Mouse (Mus musculus) stomach, embryonic 16.5 days (tissue): ENCODE results near the gene Gmfb. TPM values are rescaled to one million over a fixed set of nuclear protein-coding genes. Genes with fewer than 3 reads are reported as not detected.

Experiments
- ATAC-seq: fragments of 200-750 bp; cut with Nextera tagmentation; 2 replicates; pipeline ENCODE4 v1.8.0; 2017; ENCODE audit warnings: moderate number of reproducible peaks, moderate TSS enrichment; ENCODE audit not compliant: insufficient read depth, low FRiP score
- H3K27ac ChIP-seq: fragments of 300-500 bp; sonication (generic); 2 replicates; pipeline ENCODE4 v1.5.1; 2014; ENCODE audit warnings: low read length
- H3K27me3 ChIP-seq: fragments of 300-500 bp; sonication (generic); 2 replicates; pipeline ENCODE4 v1.6.1; 2014; ENCODE audit warnings: low read length, control low read depth, mixed read lengths; ENCODE audit not compliant: control insufficient read depth, insufficient read depth
- H3K36me3 ChIP-seq: fragments of 300-500 bp; sonication (generic); 2 replicates; pipeline ENCODE4 v1.6.1; 2014; ENCODE audit warnings: low read length; ENCODE audit not compliant: control insufficient read depth, insufficient read depth
- H3K4me1 ChIP-seq: fragments of 300-500 bp; sonication (generic); 2 replicates; pipeline ENCODE4 v1.6.1; 2014; ENCODE audit warnings: low read length, control low read depth, mixed read lengths; ENCODE audit not compliant: control insufficient read depth, insufficient read depth
- H3K4me2 ChIP-seq: fragments of 300-500 bp; sonication (generic); 2 replicates; pipeline ENCODE4 v1.6.1; 2014; ENCODE audit warnings: low read depth, low read length, mixed read lengths
- H3K4me3 ChIP-seq: fragments of 300-500 bp; sonication (generic); replicated peaks from 2 replicates; pipeline ENCODE4 v1.5.1; 2014; ENCODE audit warnings: mild to moderate bottlenecking, low read length
- H3K9ac ChIP-seq: fragments of 300-500 bp; sonication (generic); 2 replicates; pipeline ENCODE4 v1.6.1; 2014; ENCODE audit warnings: low read length
- H3K9me3 ChIP-seq: fragments of 300-500 bp; sonication (generic); replicated peaks from 2 replicates; pipeline ENCODE4 v1.6.1; 2016; ENCODE audit warnings: low read length, control low read depth; ENCODE audit not compliant: control insufficient read depth
- WGBS: fragments of 180-500 bp; shearing (Covaris S2); extraction: QIAGEN DNeasy Blood & Tissue Kit; methylation state at CpG from one replicate; pipeline ENCODE4 v1.1.7; 2014; 5-methylcytosine and 5-hydroxymethylcytosine counted together
- polyA plus RNA-seq: library from polyadenylated mRNA; unstranded; fragments of >200 nt; fragmentation: Nextera tagmentation; extraction: Ambion mirVana; gene quantifications from 2 replicates; pipeline ENCODE4 v1.2.1, GENCODE M21; 2015

The Gmfb gene
- polyA plus RNA-seq, 1 experiment from 2014 or later, result 54.8 TPM

DNA sequence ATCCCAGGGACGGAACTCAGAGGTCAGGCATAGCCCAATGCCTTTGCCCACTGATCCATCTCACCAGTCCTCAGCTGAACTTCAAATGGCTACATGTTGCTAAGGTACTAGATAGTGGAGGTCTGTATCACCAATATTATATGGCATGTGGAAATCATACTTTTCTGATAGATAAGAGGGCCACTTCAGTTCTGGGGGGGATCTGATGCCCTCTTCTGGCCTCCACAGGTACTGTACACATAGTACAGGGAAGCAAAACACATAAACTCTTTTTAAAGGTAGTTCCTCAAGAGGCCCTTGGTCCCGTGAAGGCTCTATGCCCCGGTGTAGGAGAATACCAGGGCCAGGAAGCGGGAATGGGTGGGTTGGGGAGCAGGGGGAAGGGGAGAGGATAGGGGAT, 31.7 kb downstream of the Gmfb start:
- no peak overlapping the region for H3K27ac ChIP-seq
- peaks cover 8% of the 10 kb centered on the region for H3K4me1 ChIP-seq
- H3K36me3 ChIP-seq, result no peaks in the 10 kb centered on the region
- H3K27me3 ChIP-seq, result no peaks in the 10 kb centered on the region
- no peak overlapping the region for H3K9ac ChIP-seq
- 68% methylated on average over 4 of the region's 4 CpGs for WGBS
- no peak for ATAC-seq
- no peak overlapping the region for H3K4me2 ChIP-seq
- no peak overlapping the region for H3K4me3 ChIP-seq
- no peaks in the 10 kb centered on the region for H3K9me3 ChIP-seq

DNA sequence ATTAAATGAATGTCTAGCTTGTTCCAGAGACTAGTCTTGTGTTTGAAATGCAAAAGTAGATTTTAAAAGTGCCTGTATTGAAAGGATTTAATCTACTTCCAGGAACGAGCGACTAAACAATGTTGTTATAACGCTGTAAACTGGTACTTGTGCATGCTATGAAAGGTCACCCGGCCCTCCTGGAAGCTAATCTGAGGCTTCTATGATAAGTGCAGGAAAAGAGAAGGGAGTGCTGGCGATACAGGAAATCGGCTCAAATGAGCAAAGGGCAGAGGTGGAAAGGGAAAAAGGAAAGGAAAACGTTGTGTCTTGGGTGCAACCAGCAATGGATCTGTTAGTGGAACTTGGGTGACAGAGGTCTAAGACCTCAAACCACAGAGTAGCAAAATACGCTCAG, 33.5 kb downstream of the Gmfb start:
- no peaks in the 10 kb centered on the region for H3K27me3 ChIP-seq

DNA sequence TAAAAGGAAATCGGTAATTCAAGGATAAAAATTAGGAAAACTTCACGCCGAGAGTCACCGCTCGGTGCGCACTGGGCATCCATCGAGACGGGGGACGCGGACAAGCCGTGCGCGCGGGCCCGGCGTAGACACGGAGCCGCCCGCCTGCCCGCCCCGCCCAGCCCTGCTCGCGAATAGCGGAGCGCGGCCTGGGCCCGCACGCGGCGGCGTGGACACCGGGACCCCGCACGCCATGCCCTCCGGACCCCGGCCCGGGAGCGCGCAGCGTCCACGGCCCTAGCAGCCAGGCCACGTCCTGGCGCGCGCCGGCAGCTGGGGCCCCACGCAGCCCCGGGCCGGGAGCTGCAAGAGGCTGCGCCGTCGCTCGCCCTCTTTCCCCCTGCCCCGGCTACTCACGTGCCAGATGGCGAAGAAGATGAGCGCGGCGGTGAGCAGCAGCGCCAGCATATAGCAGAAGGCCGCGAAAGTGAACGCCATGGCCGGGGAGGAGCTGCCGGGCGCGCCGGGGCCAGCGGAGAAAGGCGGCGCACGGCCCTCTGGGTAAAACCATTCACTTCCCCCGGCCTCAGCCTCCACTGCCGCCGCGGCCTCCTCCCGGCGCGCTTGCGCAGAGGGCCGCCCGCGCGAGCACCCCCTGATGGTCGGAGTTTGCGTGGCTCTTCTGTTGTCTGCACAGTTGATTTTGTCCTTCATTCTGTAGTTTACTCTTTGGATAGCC, 34.1 kb downstream of the Gmfb start, which contains the start of gene Cnih1:
Gene Cnih1, minus strand, starts transcription at position 625 of the 718 bp plus-strand sequence.
- peak; percentile 96 for ATAC-seq

More for the DNA sequence above, 33.5 kb downstream of the Gmfb start:
- Histone ChIP-seq H3K36me3 (no peaks in the 10 kb centered on the region), H3K4me2 (peak overlapping the region; percentile 41), H3K9ac (peak overlapping the region; percentile 29), H3K4me3 (peak overlapping the region; percentile 95), H3K4me1 (peaks cover 8% of the 10 kb centered on the region), H3K27ac (peak overlapping the region; percentile 34), H3K9me3 (no peaks in the 10 kb centered on the region)
- 17% methylated on average over 8 of the region's 8 CpGs for WGBS
- no peak; the same call in 1 of the 2 replicates for ATAC-seq

DNA sequence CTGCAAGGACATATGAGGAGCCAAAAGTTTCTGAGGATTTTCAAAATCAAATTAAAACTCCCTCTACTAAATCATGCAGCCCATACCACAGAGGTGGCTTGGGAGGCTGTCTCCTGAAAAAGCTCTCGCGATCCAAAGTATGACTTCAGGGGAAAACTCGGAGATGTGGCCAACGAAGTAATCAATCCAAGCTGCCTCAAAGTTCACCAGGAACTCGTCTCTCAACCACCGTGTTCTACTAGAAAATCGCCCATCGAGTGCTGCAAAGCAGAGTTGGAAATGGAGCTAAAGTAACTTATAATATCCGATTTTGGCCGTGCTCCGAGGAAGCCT, 34.6 kb downstream of the Gmfb start:
- H3K4me1 ChIP-seq, result peaks cover 8% of the 10 kb centered on the region
- H3K9me3 ChIP-seq, result no peaks in the 10 kb centered on the region
- no peak for ATAC-seq
- WGBS, result 0% methylated on average over 11 of the region's 11 CpGs
- H3K36me3 ChIP-seq, result no peaks in the 10 kb centered on the region
- H3K9ac ChIP-seq, result peak overlapping the region; percentile 99
- H3K4me3 ChIP-seq, result peak overlapping the region; percentile 95
- H3K27me3 ChIP-seq, result no peaks in the 10 kb centered on the region
- H3K4me2 ChIP-seq, result peak overlapping the region; percentile 59
- peak overlapping the region; percentile 98 for H3K27ac ChIP-seq

More for the DNA sequence above, 34.1 kb downstream of the Gmfb start, which contains the start of gene Cnih1:
- Histone ChIP-seq H3K4me2 (peak within 1 kb of the TSS; percentile 59), H3K27me3 (no peaks in the 10 kb centered on the region), H3K9ac (peak within 1 kb of the TSS; percentile 99), H3K36me3 (no peaks in the 10 kb centered on the region), H3K9me3 (no peaks in the 10 kb centered on the region), H3K27ac (peak within 1 kb of the TSS; percentile 98), H3K4me1 (peaks cover 8% of the 10 kb centered on the region), H3K4me3 (peak within 1 kb of the TSS; percentile 95)
- WGBS, result under 1% methylated on average over 83 of the region's 86 CpGs

DNA sequence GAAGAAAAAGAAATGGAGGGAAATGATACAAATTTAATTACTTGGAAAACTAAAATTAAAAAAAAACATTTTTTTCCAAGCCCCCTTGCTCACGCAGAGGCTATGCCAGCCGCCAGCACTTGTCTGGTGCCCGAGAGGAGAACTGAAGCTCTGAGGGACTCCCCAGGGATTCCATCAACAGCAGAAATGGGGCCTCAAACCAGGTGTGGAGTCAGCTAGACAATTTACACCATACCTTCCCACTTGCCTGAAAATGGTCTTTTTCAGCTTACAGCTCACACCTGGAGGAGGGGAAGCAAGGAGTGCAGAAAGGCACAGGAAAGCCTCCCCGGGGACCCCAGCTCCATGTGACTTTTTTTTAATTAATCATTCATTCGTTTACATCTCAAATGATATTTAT, 36.8 kb downstream of the Gmfb start:
- Histone ChIP-seq H3K9ac (no peak overlapping the region), H3K4me2 (no peak overlapping the region), H3K4me3 (no peak overlapping the region), H3K36me3 (no peaks in the 10 kb centered on the region), H3K27me3 (no peaks in the 10 kb centered on the region), H3K4me1 (peaks cover 8% of the 10 kb centered on the region), H3K27ac (no peak overlapping the region), H3K9me3 (no peaks in the 10 kb centered on the region)
- 88% methylated on average over 5 of the region's 5 CpGs for whole genome bisulfite sequencing
- no peak for ATAC-seq

DNA sequence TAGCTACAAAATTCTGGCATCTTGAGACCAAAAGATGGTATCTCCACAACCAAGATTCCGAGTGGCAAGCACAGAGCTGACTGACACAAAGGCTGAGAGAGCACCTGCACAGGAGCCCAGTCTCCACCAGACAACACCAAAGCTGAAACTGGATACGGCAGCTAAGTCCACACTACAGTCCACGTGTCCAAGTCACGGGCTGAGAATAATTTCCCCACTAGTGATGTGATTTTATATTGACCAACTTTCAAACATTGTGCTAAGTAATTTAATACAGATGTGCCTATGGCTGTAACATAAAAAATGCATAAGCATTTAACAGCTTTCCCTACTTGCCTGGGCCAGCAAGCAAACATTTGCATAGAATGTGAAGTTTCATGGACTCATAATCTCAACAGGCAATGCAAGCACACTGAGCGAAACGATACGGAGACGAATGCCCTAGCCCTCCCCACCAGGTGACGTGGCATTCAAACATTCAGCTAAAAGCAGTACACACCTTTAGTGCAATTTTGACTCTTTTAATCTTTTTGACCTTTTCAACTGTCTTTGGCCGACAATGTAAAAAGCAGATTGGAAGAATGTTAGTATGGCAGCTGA, 38.6 kb downstream of the Gmfb start:
- Histone ChIP-seq H3K4me2 (no peak overlapping the region), H3K27me3 (no peaks in the 10 kb centered on the region), H3K4me1 (peaks cover 5% of the 10 kb centered on the region), H3K9me3 (peaks cover 6% of the 10 kb centered on the region), H3K27ac (no peak overlapping the region), H3K36me3 (peaks cover 18% of the 10 kb centered on the region), H3K9ac (no peak overlapping the region), H3K4me3 (no peak overlapping the region)
- no peak for ATAC-seq
- WGBS, result 81% methylated on average over 10 of the region's 10 CpGs

DNA sequence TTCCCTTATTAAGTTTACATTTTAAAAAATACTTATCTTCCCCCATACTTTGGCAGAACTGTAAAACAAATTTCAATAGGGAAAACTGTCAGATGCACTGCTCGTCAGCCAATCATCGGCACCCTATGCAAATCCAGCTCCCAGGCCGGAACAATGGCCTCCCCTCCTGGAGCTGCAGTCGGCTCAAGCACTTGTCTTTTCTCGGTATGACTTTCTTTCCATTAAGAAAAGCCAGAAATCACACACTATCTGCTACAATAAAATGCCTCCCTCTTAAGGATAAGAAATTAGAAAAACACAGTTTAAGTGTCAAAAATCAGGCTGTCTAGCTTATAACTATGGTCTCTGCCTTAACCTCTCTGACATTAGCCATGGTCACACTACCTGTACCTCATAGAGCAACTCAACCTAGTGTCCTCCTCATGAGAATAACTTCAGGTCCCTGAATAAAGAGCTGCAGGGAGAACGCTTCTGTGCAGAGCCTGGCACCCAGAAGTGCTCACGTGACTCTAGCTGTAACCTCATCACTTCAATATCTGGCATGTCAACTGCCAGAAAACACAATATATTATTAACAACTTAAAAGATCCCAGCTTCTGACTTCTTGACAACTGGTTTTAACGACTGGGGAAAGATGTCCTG, 39.7 kb downstream of the Gmfb start:
- Histone ChIP-seq H3K27ac (no peak overlapping the region), H3K9me3 (peaks cover 6% of the 10 kb centered on the region), H3K4me1 (peaks cover 5% of the 10 kb centered on the region), H3K4me2 (no peak overlapping the region), H3K36me3 (peaks cover 25% of the 10 kb centered on the region), H3K4me3 (no peak overlapping the region), H3K27me3 (no peaks in the 10 kb centered on the region), H3K9ac (no peak overlapping the region)
- 83% methylated on average over 8 of the region's 8 CpGs for WGBS
- ATAC-seq, result no peak

DNA sequence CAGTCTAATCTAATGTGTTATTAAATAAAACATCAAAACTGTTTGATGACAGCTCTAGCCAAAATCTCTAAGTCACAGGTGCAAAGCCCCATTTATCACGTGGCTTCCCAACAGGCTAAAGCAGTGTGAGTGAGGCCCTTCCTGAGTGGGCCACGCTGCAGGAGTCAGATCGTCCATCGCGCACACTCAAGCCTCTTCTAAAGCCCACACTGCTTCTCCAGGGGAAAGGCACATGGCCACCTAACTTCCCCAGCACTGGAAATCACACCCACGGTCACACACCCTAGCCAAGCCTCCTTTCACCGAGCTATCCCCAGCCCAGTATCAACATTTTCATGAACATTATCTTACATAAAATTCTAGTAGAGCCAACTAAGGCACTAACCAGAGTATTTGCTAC, 41.0 kb downstream of the Gmfb start:
- Histone ChIP-seq H3K4me3 (no peak overlapping the region), H3K9ac (no peak overlapping the region), H3K4me2 (no peak overlapping the region), H3K36me3 (peaks cover 32% of the 10 kb centered on the region), H3K27me3 (no peaks in the 10 kb centered on the region), H3K4me1 (no peaks in the 10 kb centered on the region), H3K9me3 (peaks cover 6% of the 10 kb centered on the region), H3K27ac (no peak overlapping the region)
- WGBS, result 93% methylated on average over 7 of the region's 7 CpGs
- no peak for ATAC-seq

DNA sequence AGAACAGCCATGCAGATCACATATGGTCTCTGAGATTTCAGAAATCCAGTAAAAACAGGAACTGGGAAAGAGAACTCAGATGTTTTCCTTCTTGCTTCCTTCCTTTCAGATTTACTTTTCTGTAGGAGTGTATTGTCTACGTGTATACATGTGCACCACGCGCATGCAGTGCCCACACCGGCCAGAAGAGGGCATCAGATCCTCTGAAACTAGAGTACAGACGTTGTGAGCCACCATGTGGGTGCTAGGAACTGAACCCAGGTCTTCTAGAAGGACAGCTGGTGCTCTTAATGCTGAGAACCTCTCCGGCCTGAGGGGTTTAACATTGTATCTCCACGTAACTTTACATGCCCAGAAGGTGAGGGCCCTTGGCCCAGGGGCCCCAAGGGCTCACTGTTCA, 42.8 kb downstream of the Gmfb start:
- peaks cover 6% of the 10 kb centered on the region for H3K9me3 ChIP-seq
- WGBS, result 94% methylated on average over 7 of the region's 7 CpGs
- ATAC-seq, result no peak

More for the DNA sequence above, 42.8 kb downstream of the Gmfb start:
- Histone ChIP-seq H3K4me3 (no peak overlapping the region), H3K9ac (no peak overlapping the region), H3K4me2 (no peak overlapping the region), H3K36me3 (peaks cover 40% of the 10 kb centered on the region), H3K4me1 (no peaks in the 10 kb centered on the region), H3K27me3 (no peaks in the 10 kb centered on the region), H3K27ac (no peak overlapping the region)
